Mouse (Mus musculus): ENCODE measurements at regions not wholly inside any gene's neighbourhood (a gene's known extent, or its start where the extent isn't known, plus 50 kb on each side); places are given as distances from the start of the nearest gene placed in this dataset.

GRCm38 (mm10) chr4:140403128-140403527 is 156.5 kb upstream of the Igsf21 start:
- intact Hi-C loops (cut with DNase I), result no loop called here
- DNase-seq, result no peak

GRCm38 (mm10) chr4:140402319-140402718 is 155.7 kb upstream of the Igsf21 start:
- DNase-seq, result no peak
- intact Hi-C loops (cut with DNase I), result no loop called here

GRCm38 (mm10) chr4:140401632-140402031 is 155.0 kb upstream of the Igsf21 start:
- no peak for DNase-seq
- intact Hi-C loops (cut with DNase I), result no loop called here

- no peak for DNase-seq
- intact Hi-C loops (cut with DNase I), result no loop called here
Observed at GRCm38 (mm10) chr4:140396548-140396947, 150.0 kb upstream of the Igsf21 start.

- intact Hi-C loops (cut with DNase I), result no loop called here
- no peak for DNase-seq
Observed at GRCm38 (mm10) chr4:140392290-140392689, 145.7 kb upstream of the Igsf21 start.

GRCm38 (mm10) chr4:140390684-140391234 is 144.2 kb upstream of the Igsf21 start:
- intact Hi-C loops (cut with DNase I), result no loop called here
- DNase-seq, result no peak

DNA sequence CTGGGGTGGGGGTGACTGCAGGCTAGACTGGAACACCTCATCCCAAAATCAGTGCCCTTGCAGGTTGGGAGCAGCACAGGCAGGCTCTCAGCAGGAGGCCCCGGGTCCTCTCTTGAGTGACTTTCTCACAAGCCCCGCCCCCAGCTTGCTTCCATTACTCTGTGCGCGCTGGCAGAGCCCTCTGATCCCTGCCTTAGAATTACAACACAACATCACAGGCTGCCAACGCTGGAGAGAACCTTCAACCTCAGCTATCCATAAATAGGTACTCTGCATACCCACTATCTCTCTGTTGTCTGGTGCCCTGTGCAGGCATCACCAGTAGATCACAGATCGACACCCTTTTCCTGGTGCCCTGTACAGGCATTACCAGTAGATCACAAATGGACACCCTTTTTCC is 139.1 kb upstream of the Igsf21 start:
- DNase-seq, result no peak
- intact Hi-C loops (cut with DNase I), result no loop called here

- no peak for DNase-seq
- intact Hi-C loops (cut with DNase I), result no loop called here
Observed at GRCm38 (mm10) chr4:140385226-140385625, 138.6 kb upstream of the Igsf21 start.

DNA sequence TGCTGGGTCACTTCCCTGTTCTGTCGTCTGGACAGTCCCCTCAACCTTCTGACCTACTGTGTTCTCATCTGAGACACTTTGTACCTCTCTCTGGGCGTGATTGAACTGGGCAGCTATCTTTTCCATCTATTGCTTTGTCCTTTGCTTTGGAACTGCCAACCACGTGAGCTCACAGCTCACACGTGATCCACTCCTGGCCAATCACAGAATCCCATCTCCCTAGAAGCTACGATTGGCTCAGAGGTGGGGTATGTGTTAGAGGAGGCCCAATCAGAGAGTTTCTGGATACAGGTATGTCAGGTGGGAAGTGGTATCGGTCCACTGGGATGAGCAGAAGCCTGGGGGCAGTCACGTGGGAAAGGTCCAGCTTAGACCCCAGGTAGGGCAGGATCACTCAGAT is 137.0 kb upstream of the Igsf21 start:
- no peak for DNase-seq
- intact Hi-C loops (cut with DNase I), result no loop called here

DNA sequence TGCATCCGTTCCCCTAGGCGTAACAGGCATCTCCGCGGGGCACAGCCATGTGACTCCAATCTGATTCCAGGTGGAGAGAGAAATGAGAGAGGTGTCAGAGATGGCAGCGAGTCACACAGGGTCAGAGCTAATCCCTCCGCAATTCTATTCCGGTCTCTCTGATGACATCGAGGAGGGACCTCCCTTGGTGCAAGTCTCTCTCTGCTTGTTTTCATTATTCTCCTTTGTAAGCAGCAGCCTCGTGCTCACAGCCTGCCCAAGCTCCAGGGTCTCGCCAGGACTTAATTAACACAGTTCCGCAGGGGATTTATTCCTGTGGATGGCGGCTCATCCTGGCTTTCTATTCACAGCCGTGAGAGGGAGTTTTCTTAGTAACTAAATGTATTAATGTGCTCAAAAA is 134.1 kb upstream of the Igsf21 start:
- intact Hi-C loops (cut with DNase I), result no loop called here
- no peak for DNase-seq

DNA sequence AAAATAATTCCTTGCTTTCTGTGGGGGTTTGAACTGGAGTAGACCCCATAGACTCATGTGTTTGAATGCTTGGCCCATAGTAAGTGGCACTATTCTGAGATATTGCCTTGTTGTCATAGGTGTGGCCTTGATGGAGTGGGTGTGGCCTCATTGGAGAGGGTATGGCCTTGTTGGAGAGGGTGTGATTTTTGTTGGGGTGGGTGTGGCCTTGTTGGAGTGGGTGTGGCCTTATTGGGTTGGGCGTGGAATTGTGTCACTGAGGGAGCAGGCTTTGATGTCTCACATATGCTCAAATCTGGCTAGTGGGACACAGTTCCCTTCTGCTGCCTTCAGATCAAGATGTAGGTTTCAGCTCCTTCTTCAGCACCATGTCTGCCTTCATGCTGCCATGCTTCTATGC is 131.4 kb upstream of the Igsf21 start:
- intact Hi-C loops (cut with DNase I), result no loop called here
- no peak for DNase-seq

GRCm38 (mm10) chr4:140372586-140373325 is 126.2 kb upstream of the Igsf21 start:
- intact Hi-C loops (cut with DNase I), result no loop called here
- no peak for DNase-seq

DNA sequence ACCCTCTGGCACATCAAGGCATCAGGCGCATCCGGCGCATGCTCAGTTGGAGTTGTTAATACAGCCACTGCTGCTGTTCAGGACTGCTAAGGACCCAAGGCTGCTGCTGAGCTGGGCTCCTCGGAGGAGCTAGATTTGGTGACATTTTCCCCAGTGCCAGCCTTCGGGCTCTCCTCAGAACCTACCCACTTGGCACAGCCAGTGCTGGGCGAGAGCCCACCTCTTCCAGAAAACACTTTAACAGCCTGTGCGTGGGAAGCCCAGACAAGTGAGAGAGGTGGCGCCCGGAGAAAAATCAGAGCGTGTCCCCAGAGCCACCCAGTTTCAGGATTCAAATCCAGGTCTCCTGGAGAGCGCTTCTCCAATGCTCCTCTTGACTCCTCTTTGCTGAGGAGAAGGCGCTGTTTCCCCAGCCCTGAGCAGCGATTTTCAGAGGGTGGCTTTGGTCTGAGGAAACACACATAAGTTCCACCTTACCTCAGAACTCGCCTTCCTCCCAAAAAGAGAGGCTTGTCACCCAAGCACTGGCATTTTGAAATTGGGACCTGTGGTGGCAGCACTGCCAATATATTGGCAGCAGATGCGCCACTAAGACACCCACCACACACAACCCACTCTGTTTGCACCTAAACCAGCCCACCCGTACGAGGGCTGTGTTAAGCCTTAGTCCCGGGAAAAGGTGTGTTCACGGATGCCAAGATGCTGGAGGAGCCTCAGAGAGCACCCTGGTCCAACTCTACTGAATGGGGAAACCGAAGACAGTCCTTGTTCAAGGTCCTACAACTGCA is 125.0 kb upstream of the Igsf21 start:
- no peak for DNase-seq
- intact Hi-C loops (cut with DNase I), result no loop called here

DNA sequence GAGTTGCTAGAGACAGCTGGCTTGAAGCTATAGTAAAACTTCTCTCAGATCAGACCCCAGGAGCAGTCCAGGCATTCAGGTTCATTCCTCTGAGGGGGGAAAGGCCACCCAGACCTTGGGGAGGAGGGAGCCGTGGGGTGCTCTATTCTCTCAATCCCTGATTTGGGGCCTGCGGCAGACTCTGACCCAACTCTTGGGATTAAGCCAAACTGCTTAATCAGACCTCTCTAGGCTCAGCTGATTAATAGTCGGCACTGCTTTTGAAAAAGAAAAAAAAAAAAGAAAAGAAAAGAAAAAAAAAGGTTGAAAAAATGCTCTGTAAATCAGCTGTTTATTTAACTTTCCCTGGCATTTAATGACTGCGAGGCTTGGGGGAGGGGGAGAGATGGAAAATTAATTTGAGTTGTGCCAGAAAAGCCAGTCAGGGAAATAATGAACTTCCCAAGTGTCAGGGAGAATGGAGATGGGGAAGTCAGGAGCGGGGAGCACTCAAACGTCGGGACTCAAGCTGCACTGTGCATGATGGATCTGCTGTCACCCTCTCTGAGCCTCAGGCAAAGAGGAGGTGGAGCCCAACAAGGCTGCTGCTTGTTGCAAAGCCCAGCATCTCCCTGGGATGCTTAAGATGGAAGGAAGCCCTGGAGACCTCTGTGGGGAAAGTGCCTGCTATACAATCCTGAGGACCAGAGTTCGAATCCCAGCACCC is 120.5 kb upstream of the Igsf21 start:
- no peak for DNase-seq
- intact Hi-C loops (cut with DNase I), result no loop called here

- DNase-seq, result no peak
Observed at GRCm38 (mm10) chr4:140358846-140359245, 112.3 kb upstream of the Igsf21 start.

DNA sequence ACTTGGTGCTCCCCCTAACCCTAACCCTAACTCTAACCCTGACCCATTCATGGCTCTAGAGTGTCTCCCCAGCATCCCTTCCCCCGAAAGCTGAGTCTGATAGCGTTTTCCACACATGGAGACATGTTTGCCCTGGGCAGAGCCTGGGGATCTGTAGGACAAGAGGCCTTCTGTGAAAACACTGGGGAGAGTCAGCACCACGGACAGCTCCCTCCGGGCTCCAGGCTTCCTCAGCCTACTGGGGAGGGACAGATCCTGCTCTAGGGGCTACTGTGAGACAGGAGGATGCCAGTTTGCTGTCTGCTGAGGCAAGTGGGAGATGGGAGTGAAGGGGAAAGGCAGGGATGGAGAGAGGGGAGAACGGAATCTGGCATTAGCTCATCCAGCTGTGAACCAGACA is 111.5 kb upstream of the Igsf21 start:
- DNase-seq, result peak; percentile 81 to 89
- intact Hi-C loops (cut with DNase I), result no loop called here

More at GRCm38 (mm10) chr4:140358846-140359245, 112.3 kb upstream of the Igsf21 start:
- intact Hi-C loops (cut with DNase I), result no loop called here

GRCm38 (mm10) chr4:140355144-140355550 is 108.6 kb upstream of the Igsf21 start:
- DNase-seq, result no peak
- intact Hi-C loops (cut with DNase I), result no loop called here

DNA sequence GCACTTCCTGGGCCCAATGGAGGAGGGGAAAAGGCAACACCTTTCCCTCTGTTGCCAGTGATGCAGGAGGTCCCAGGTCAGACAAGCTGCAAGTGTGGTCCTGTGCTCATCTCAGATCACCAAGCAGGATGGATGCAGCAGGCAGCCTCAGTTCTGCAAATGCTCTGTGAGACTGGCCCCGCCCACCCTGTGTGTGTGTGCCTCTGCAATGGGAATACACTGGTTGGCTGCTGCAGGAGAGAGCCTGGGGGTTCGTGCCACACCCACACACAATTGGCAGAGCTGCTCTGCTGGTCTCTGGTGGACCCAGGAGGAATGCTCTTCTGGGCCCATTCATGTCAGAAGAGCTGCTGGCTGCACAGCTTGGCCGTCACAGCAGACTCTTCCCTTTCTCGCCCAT is 102.2 kb upstream of the Igsf21 start:
- intact Hi-C loops (cut with DNase I), result no loop called here
- no peak for DNase-seq

- no peak for DNase-seq
- intact Hi-C loops (cut with DNase I), result no loop called here
Observed at GRCm38 (mm10) chr4:140330138-140330537, 83.6 kb upstream of the Igsf21 start.

DNA sequence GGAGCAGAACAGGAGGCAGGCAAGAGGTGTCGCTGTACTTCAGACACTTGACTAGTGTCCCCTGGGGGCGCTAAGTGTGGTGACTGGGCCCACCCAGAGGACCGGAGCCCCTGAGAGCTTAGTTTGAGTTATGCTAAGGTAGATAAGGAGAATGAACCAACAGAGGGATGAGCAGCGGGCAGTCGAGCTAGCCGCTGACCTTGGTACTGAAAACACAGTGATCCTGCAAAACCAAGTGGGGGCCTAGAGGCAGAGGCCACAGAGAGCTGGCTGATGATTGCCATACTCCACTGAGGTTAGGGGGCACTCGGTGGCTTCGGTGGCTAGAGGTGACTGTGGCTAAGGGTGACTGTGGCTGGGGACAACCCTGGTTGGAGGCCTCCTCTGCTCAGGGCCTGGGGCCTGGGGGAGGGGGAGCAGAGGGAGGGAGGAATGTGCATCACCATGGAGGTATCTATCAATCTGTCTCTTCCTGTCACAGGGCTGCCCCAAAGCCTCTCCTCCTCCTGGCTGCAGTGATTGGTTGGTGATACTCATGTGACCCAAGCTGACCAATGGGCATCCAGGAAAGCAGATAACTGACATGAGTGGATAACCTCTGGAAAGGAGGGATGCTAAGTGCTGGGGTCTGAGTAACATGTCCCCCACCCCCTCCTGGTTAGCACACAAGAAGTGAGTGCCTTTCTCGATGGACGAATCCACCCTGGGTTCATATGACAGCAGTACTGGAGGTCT is 80.3 kb upstream of the Igsf21 start:
- peak in 1 of 2 experiments; percentile 4 for DNase-seq
- intact Hi-C loops (cut with DNase I), result no loop called here
